Mouse (Mus musculus) inflammation-experienced regulatory T-cells, adult 6 months (primary cell): ENCODE results near the gene Sptb. TPM values are rescaled to one million over a fixed set of nuclear protein-coding genes. Genes with fewer than 3 reads are reported as not detected.

ENCODE experiments used
- ATAC-seq: one replicate; pipeline ENCODE4 v1.8.0; 2017
- polyA plus RNA-seq, 3 experiments: library from polyadenylated mRNA; unstranded; fragments of 100-300 nt; shearing (Covaris generic); gene quantifications; one replicate each; pipeline ENCODE4 v1.2.1; 2017

Gene Sptb
- polyA plus RNA-seq, 3 experiments from 2014 or later = 0.10 to 1.1 (median 0.95) TPM

DNA sequence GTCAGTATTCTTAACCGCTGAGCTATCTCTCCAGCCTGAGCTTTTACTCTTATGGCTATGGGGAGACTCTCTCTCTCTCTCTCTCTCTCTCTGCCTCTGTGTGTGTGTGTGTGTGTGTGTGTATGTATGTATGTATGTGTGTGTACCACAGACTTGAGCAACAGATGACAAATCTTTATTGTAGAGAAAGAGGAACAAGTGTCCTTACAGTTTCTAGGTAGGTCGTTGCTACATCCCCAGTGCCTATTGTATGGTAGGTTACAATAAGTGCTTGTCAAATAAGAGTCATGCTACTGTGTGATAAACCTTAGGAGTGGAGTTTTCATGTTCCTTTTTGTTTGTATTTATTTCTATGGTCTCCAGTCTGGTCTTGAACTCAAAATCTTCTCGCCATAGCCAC is 170.2 kb downstream of the Sptb start:
- no peak for ATAC-seq

DNA sequence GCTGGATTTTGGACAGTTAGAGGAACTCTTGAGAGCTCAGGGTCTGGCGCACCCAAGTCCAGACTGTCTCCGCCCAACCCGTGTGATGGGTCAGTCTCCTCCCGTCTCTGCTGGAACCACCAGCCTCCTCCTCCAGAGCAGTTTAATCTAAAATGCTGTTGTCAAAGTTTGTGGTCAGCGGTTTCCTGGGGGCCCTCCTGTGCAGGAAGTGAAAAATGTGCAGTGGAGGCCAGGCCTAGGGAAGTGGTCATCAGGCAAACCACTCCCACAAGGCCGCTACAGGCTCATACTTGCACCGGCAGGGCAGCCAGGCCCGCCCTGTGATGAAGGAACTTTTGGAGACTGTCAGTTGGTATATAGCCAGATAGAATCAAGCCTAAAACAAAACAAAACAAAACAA is 172.9 kb downstream of the Sptb start:
- ATAC-seq = peak; percentile 76

DNA sequence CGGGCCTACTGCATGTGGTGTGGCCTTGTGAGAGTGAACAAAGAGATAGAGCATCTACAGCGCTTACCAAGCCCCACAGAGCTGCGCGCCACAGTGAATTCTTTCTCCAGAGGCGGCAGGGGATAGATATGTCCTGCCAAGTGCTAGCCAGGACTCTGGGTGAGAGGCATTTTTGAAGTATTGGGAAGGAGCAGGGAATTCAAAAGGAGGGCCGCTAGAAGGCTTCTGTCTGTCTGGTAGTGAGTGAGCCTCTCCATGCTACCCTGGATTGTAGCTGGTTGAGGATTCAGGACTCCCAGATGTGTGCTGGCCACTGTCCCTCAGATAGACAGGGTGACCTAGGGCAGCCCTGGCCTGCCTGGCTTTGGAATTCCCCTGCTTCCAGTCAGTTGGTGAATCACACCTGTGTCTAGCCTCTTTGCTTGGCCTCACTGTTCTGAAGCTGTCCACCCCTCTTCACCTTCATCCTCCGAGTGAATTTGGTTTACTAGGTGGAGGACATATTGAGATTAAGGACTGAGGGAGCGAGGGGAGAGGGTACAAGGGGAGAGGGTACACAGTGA is 173.7 kb downstream of the Sptb start:
- ATAC-seq = no peak

DNA sequence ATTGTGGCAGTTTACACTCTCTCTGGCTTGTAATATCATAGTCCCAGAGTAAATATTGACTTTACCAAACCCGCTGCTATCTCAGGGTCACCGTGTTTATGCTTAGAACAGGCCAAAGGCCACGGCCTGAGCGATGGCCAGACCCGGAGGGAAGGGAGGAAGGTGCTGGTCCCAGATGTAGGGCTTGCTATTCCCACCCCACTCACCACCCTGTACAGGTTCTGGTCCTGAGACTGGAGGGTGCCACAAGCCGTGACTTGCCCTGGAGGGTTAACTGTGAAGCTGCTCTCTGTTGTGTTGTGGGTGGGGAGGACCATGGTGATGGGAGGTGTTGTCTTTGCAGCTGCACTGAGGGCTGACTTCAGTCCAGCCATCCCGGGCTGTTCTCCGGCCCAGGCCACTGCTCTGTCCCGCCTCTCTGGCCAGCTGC is 174.9 kb downstream of the Sptb start:
- ATAC-seq = no peak

DNA sequence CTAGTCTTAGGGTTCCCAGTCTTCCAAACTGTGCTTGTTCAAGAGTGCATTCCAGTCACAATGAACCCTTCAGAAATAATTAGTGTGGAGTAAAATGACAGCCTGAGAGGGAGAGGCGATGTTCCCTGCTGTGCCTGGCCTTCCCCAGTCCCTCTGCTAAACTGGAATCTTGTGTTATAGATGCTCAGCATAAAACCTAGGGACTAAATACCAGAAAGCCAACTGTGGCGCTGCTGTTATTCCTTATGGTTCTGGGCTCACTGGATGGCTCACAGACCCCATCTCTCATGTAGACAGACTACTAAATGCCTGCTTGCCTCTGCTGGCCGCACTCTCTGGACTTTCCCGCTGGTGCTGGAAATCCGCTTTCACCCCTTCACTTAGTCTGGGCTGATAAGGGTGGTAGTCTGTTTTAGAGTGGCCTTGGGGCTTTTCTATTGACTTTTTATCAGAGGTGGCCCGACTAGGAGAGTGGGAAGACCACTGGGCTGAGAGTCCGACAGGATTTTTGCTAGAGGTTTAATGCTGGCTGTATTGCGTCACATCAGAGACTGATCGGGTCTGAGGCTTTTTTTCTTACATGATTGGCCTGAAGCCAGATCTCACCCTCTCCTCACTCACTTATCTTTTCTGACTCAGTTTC is 175.6 kb downstream of the Sptb start:
- no peak for ATAC-seq

DNA sequence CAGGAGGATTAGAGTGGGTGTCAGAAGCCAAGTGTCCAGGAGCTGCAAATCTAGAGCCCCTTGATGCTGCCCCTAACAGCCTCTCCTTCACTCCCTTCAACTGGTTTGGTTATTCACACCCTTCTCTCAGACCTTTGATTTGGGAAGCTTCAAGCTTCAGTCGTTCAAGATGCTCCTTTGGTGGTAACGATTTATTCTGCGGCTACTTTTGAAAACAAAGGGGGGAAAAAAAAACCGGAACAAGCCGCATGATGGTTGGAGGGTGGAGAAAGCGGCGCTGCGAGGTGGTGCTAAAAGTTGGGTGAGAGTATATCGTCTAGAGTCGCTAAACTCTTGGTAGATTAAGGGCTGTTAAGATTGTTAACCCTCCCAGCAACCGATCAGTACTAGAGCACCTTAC is 176.1 kb downstream of the Sptb start:
- ATAC-seq = no peak

DNA sequence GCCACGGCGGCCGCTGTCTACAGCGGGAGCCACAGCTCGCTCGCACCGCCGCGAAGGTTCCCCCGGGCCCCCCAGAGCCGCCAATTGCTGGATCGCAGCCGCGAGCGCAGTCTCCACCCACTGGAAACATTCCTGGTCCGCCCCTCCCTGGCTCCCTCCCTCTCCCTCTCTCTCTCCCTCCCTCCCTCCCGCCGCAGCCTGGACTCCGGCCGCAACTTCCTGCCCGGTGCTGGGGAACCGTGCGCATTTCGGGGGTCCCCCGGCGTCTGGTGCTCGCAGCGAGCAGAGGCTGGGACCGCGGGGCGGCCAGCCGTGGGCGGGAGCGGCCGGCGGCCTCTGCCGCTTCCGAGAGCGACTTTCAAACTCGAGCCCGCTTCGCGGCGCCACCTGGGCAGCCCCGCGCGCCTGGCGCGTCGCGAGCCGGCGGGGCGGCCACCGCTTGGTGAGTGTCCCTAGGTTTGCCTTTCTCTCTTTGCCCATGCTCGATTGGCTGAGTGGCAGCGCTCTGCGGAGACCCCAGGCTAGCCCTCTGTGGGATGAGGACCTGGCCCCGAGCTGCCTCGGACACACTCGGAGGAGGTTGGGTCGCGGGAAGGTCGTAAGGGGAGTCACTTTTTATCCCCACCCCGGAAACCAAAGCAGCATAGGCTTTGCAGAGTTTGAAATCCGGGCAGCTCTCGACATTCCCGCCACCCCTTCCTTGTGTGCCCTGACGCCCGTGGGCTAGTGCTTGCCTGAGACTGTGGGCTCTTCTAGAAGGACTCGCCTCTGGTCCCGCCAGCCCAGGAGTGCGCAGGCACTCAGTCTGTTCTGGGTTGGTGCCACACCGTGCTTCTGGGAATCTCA is 176.7 kb downstream of the Sptb start:
- peak; percentile 27 for ATAC-seq

DNA sequence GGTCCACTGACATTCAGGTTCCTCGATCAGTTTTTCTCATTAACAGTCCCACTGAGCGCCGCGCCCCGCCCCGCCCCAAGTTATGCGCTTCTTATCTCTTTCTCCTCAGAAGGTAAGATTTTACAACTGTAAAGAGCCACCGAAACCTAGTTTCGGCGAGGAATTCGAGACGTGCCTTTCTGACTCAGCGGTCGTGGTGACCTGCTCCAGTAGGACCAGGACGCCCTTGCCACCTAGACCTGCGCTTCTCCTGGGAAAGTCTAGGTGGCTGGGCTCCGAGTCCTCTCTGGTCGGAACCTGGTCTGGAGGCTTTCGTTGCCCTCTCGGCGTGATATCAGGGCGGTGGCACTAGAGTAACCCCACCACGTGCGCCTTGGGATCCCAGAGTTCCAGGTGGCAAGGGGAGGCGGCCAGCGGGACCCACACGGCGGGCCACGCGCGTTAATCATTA is 177.4 kb downstream of the Sptb start:
- ATAC-seq = no peak

DNA sequence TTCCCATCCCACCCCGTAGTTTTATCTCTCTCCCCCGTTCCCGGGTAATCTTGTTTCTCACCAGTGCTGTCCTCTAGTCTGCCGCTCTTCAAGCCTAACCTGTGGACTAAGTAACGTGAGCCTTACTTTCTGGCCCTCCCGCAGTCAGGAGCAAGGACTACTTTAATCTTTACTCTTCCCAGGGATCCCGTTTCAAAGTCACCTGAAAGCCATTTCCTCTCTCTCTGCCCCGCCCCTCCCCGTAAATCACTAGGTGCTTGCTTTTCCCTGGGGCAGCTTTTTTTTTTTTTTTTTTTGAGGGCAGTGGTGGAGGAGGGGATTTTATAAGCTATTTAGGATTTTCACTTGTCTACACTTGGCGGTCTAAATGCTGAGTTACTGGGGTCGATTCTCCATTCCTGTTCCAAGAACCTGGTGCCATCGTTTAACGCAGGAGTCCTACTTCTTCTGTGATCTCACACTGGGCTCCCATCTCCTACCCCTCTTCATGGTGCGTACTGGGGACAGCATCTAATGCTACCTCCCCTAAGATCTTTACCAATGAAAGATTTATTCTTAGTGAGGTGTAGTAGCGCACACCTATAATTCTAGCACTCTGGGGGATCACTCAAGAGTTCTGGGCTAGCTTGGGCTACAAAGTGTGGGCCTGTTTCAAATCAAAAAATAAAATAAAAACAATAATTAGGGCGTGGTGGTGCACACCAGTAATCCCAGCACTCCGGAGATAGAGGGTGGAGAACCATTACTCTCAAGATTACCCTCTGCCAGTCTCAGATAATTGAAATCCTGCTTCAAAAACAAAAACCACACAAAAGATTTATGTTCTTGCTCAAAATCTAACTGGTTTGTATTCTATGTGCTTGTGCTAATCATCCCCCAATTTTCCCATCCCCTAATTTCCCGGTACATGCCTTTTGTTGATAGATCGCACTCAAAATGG is 178.1 kb downstream of the Sptb start:
- ATAC-seq = no peak

DNA sequence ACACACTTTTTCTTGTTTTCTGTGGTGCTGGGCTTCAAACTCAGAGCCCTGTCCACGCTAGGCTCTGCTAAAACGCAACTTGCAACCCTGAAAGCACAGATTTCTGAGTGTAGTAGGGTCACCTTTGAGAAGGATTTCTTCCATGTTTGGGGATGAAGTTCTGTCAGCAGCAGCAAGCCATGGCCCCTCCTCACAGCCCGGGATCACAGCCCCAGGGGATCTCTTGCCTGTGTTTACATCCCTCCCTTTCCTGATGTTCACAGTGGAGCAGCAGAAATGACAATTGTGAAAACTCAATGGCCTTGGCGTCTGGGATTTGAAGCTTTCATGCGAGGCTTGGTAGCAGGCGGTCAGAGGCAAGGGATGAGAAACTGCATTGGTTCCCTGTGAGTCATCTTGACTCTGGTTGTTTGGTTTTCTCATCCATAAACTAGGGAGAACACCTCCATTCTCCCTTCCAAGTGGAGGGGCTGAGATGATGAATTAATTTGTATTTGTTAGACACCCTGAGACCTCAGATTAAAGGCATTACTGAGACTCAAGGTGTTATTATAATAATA is 179.7 kb downstream of the Sptb start, which contains the start of gene Plekhg3:
Gene Plekhg3 (plus strand): TSS at position 312 of the 560 bp plus-strand sequence.
- no peak for ATAC-seq

Other genes starting within 250 kb of the Sptb start
- 1 to 10 TPM; 1.9 to 3.5 (median 2.9) TPM for gene Plekhg3, start 179.7 kb downstream of the Sptb start, polyA plus RNA-seq
- gene Churc1, start 55.0 kb upstream of the Sptb start, polyA plus RNA-seq = 100 to 1,000 TPM; 126 to 167 (median 138) TPM
- 10 to 100 TPM; 10.6 to 28.4 (median 16.2) TPM for gene Fntb, start 55.0 kb upstream of the Sptb start, polyA plus RNA-seq
- gene Gpx2, start 85.0 kb upstream of the Sptb start, polyA plus RNA-seq = not detected
- gene Rab15, start 112.4 kb upstream of the Sptb start, polyA plus RNA-seq = not detected